Mouse (Mus musculus) hindbrain, postnatal 0 days (tissue): ENCODE data around the gene Catsper1. TPM values are rescaled to one million over a fixed set of nuclear protein-coding genes. Genes with fewer than 3 reads are reported as not detected.

Experiments
- ATAC-seq: fragments of 200-750 bp; cut with Nextera tagmentation; 2 replicates; pipeline ENCODE4 v1.8.0; 2017; ENCODE audit warnings: mild to moderate bottlenecking, moderate TSS enrichment, moderate library complexity
- DNase-seq: peaks from one replicate; pipeline ENCODE4 v3.0.0-alpha.2; 2015; ENCODE audit warnings: low spot score
- H3K27ac ChIP-seq: fragments of 300-500 bp; sonication (generic); 2 replicates; pipeline ENCODE4 v1.5.1; 2014; ENCODE audit warnings: mild to moderate bottlenecking
- H3K27me3 ChIP-seq: fragments of 300-500 bp; sonication (generic); 2 replicates; pipeline ENCODE4 v1.6.1; 2014; ENCODE audit warnings: low read length, mixed read lengths; ENCODE audit not compliant: insufficient read depth
- H3K36me3 ChIP-seq: fragments of 300-500 bp; sonication (generic); 2 replicates; pipeline ENCODE4 v1.6.1; 2014; ENCODE audit warnings: low read length, mixed read lengths; ENCODE audit not compliant: insufficient read depth
- H3K4me1 ChIP-seq: fragments of 300-500 bp; sonication (generic); 2 replicates; pipeline ENCODE4 v1.6.1; 2014; ENCODE audit warnings: antibody characterized with exemption, low read length, mixed read lengths; ENCODE audit not compliant: insufficient read depth
- H3K4me2 ChIP-seq: fragments of 300-500 bp; sonication (generic); 2 replicates; pipeline ENCODE4 v1.6.1; 2014; ENCODE audit warnings: low read depth, mild to moderate bottlenecking, low read length, moderate library complexity, mixed read lengths
- H3K4me3 ChIP-seq: fragments of 300-500 bp; sonication (generic); 2 replicates; pipeline ENCODE4 v1.5.1; 2014; ENCODE audit warnings: low read length
- H3K9ac ChIP-seq: fragments of 300-500 bp; sonication (generic); replicated peaks from 2 replicates; pipeline ENCODE4 v1.6.1; 2014; ENCODE audit warnings: mild to moderate bottlenecking, low read length, moderate library complexity, mixed read lengths
- H3K9me3 ChIP-seq: fragments of 300-500 bp; sonication (generic); 2 replicates; pipeline ENCODE4 v1.6.1; 2016; ENCODE audit warnings: low read length, mixed read lengths
- CTCF ChIP-seq: IDR thresholded peaks from 2 replicates; pipeline ENCODE4 v1.5.1; 2016; ENCODE audit warnings: antibody characterized with exemption, control low read depth, low read depth
- WGBS: fragments of 180-500 bp; shearing (Covaris S2); extraction: QIAGEN DNeasy Blood & Tissue Kit; methylation state at CpG from one replicate; pipeline ENCODE4 v1.1.7; 2014; 5-methylcytosine and 5-hydroxymethylcytosine counted together
- polyA plus RNA-seq: library from polyadenylated mRNA; unstranded; fragments of >200 nt; fragmentation: Nextera tagmentation; extraction: Ambion mirVana; gene quantifications from 2 replicates; pipeline ENCODE4 v1.2.1, GENCODE M21; 2015
- total RNA-seq: library from RNA; depleted of rRNA; stranded (reverse); fragments of >200 nt; gene quantifications from 2 replicates; pipeline ENCODE4 v1.2.3, GENCODE M21; 2014; rRNA removed

Gene Catsper1
- not detected in 2 replicates for total RNA-seq
- not detected in 2 replicates for polyA plus RNA-seq

- H3K9me3 ChIP-seq, result no peaks in the 10 kb centered on the region
- no peak within 1 kb of the TSS for H3K4me3 ChIP-seq
- H3K4me1 ChIP-seq, result no peaks in the 10 kb centered on the region
- no peak for TF ChIP-seq CTCF
- WGBS, result 91% methylated on average over 6 of the region's 6 CpGs
- ATAC-seq (no peak), DNase-seq (no peak)
- no peaks in the 10 kb centered on the region for H3K27me3 ChIP-seq
- H3K36me3 ChIP-seq, result no peaks in the 10 kb centered on the region
- no peak within 1 kb of the TSS for H3K4me2 ChIP-seq
- no peak within 1 kb of the TSS for H3K9ac ChIP-seq
- H3K27ac ChIP-seq, result no peak within 1 kb of the TSS
Measured at GRCm38 (mm10) chr19:5335441-5335840, at the start of gene Catsper1. Gene Catsper1 (plus strand): TSS chr19:5335741.

- Histone ChIP-seq H3K9ac (peak within 1 kb of the TSS; percentile 83), H3K4me3 (peak within 1 kb of the TSS; percentile 95), H3K4me1 (peaks cover 15% of the 10 kb centered on the region), H3K36me3 (peaks cover 22% of the 10 kb centered on the region), H3K9me3 (no peaks in the 10 kb centered on the region), H3K27ac (peak within 1 kb of the TSS; percentile 91), H3K27me3 (no peaks in the 10 kb centered on the region), H3K4me2 (peak within 1 kb of the TSS; percentile 81)
- ATAC-seq (peak; percentile 97), DNase-seq (peak; percentile 100)
- under 1% methylated on average over 46 of the region's 46 CpGs for WGBS
- peak; percentile 84 for TF ChIP-seq CTCF
Measured at GRCm38 (mm10) chr19:5294972-5295735, 40.4 kb upstream of the Catsper1 start, which contains the start of gene Sf3b2. Gene Sf3b2 (minus strand): TSS chr19:5295455.

GRCm38 (mm10) chr19:5295736-5296075 is 39.8 kb upstream of the Catsper1 start:
- peaks cover 16% of the 10 kb centered on the region for H3K36me3 ChIP-seq
- H3K9ac ChIP-seq, result peak overlapping the region; percentile 55
- ATAC-seq, result peak; percentile 49
- H3K27ac ChIP-seq, result peak overlapping the region; percentile 91
- peak overlapping the region; percentile 95 for H3K4me3 ChIP-seq
- 6% methylated on average over 13 of the region's 13 CpGs for WGBS
- no peaks in the 10 kb centered on the region for H3K9me3 ChIP-seq
- H3K4me1 ChIP-seq, result peaks cover 16% of the 10 kb centered on the region
- TF ChIP-seq CTCF, result no peak
- peak overlapping the region; percentile 81 for H3K4me2 ChIP-seq
- no peak for DNase-seq
- no peaks in the 10 kb centered on the region for H3K27me3 ChIP-seq

GRCm38 (mm10) chr19:5296630-5297029 is 38.9 kb upstream of the Catsper1 start:
- Histone ChIP-seq H3K27ac (no peak overlapping the region), H3K9ac (no peak overlapping the region), H3K4me1 (peaks cover 16% of the 10 kb centered on the region), H3K9me3 (no peaks in the 10 kb centered on the region), H3K27me3 (no peaks in the 10 kb centered on the region), H3K4me2 (no peak overlapping the region), H3K36me3 (peaks cover 12% of the 10 kb centered on the region), H3K4me3 (no peak overlapping the region)
- TF ChIP-seq CTCF, result no peak
- ATAC-seq (no peak), DNase-seq (no peak)
- 84% methylated on average over 5 of the region's 5 CpGs for WGBS

GRCm38 (mm10) chr19:5297903-5298800 is 37.4 kb upstream of the Catsper1 start, which contains the start of gene Gal3st3:
Gene Gal3st3 (plus strand): TSS chr19:5298331.
- H3K36me3 ChIP-seq, result peaks cover under 1% of the 10 kb centered on the region; the same call in 1 of the 2 replicates
- TF ChIP-seq CTCF, result no peak
- ATAC-seq (peak; percentile 40), DNase-seq (peak; percentile 68)
- H3K4me2 ChIP-seq, result peak within 1 kb of the TSS; percentile 70
- H3K4me3 ChIP-seq, result peak within 1 kb of the TSS; percentile 50
- 3% methylated on average over 32 of the region's 32 CpGs for WGBS
- H3K9ac ChIP-seq, result peak within 1 kb of the TSS; percentile 79
- H3K4me1 ChIP-seq, result peaks cover 16% of the 10 kb centered on the region
- H3K27me3 ChIP-seq, result no peaks in the 10 kb centered on the region
- no peaks in the 10 kb centered on the region for H3K9me3 ChIP-seq
- H3K27ac ChIP-seq, result peak within 1 kb of the TSS; percentile 77

DNA sequence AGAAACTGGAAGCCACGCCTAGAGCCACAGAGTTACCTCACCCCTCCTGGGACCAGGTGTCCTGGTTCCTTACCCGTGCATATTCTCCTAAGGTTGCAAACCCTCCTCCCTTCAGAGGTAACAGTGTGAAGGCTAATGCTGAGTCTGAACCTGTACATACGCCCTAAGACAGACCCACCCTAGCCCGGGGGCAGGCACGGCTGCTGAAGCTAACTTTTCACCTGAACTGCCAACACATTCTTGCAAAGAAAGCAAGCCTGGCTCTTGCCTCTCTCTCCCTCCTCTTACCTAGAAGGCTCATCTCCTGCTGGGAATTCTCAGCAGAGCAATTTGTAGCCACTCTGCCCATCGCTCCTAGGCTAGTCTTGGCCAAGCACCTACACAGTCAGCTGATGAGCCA is 35.0 kb upstream of the Catsper1 start:
- ATAC-seq (no peak), DNase-seq (no peak)
- H3K4me1 ChIP-seq, result 0 out of 2 replicates have a peak, but pooled peaks cover 8% of the 10 kb centered on the region
- H3K9me3 ChIP-seq, result no peaks in the 10 kb centered on the region
- H3K9ac ChIP-seq, result 0 out of 2 replicates have a peak overlapping the region, but pooled peaks have one; percentile 24
- no peaks in the 10 kb centered on the region for H3K27me3 ChIP-seq
- no peak for TF ChIP-seq CTCF
- H3K27ac ChIP-seq, result no peak overlapping the region
- peaks cover 16% of the 10 kb centered on the region; the same call in 1 of the 2 replicates for H3K36me3 ChIP-seq
- H3K4me2 ChIP-seq, result no peak overlapping the region
- 88% methylated on average over 6 of the region's 6 CpGs for WGBS
- H3K4me3 ChIP-seq, result no peak overlapping the region
